Mouse (Mus musculus) intestine, embryonic 16.5 days (tissue): ENCODE results near the gene Akain1. TPM values are rescaled to one million over a fixed set of nuclear protein-coding genes. Genes with fewer than 3 reads are reported as not detected.
A peak's percentile ranks its signal among the peaks of the same experiment; 100 is the strongest.

ENCODE experiments used
- ATAC-seq: fragments of 200-750 bp; cut with Nextera tagmentation; 2 replicates; pipeline ENCODE4 v1.8.0; 2017; ENCODE audit warnings: moderate TSS enrichment, moderate library complexity
- H3K27ac ChIP-seq: fragments of 300-500 bp; sonication (generic); 2 replicates; pipeline ENCODE4 v1.5.1; 2014; ENCODE audit warnings: mild to moderate bottlenecking, low read length
- H3K27me3 ChIP-seq: fragments of 300-500 bp; sonication (generic); replicated peaks from 2 replicates; pipeline ENCODE4 v1.6.1; 2014; ENCODE audit warnings: low read length, control low read depth, mixed read lengths; ENCODE audit not compliant: control insufficient read depth, insufficient read depth
- H3K36me3 ChIP-seq: fragments of 300-500 bp; sonication (generic); 2 replicates; pipeline ENCODE4 v1.6.1; 2014; ENCODE audit warnings: low read length, control low read depth; ENCODE audit not compliant: control insufficient read depth, insufficient read depth
- H3K4me1 ChIP-seq: fragments of 300-500 bp; sonication (generic); 2 replicates; pipeline ENCODE4 v1.6.1; 2014; ENCODE audit warnings: low read length, control low read depth, mixed read lengths; ENCODE audit not compliant: control insufficient read depth, insufficient read depth
- H3K4me2 ChIP-seq: fragments of 300-500 bp; sonication (generic); 2 replicates; pipeline ENCODE4 v1.6.1; 2014; ENCODE audit warnings: low read depth, low read length, control low read depth
- H3K4me3 ChIP-seq: fragments of 300-500 bp; sonication (generic); 2 replicates; pipeline ENCODE4 v1.5.1; 2014; ENCODE audit warnings: mild to moderate bottlenecking, low read length
- H3K9ac ChIP-seq: fragments of 300-500 bp; sonication (generic); 2 replicates; pipeline ENCODE4 v1.6.1; 2014; ENCODE audit warnings: low read depth, low read length
- H3K9me3 ChIP-seq: fragments of 300-500 bp; sonication (generic); 2 replicates; pipeline ENCODE4 v1.6.1; 2016; ENCODE audit warnings: low read length, control low read depth; ENCODE audit not compliant: control insufficient read depth
- WGBS: fragments of 180-500 bp; shearing (Covaris S2); extraction: QIAGEN DNeasy Blood & Tissue Kit; methylation state at CpG from one replicate; pipeline ENCODE4 v1.1.7; 2014; 5-methylcytosine and 5-hydroxymethylcytosine counted together
- polyA plus RNA-seq: library from polyadenylated mRNA; unstranded; fragments of >200 nt; fragmentation: Nextera tagmentation; extraction: Ambion mirVana; gene quantifications from 2 replicates; pipeline ENCODE4 v1.2.1, GENCODE M21; 2015

The Akain1 gene
- polyA plus RNA-seq, 1 experiment from 2014 or later: not detected

DNA sequence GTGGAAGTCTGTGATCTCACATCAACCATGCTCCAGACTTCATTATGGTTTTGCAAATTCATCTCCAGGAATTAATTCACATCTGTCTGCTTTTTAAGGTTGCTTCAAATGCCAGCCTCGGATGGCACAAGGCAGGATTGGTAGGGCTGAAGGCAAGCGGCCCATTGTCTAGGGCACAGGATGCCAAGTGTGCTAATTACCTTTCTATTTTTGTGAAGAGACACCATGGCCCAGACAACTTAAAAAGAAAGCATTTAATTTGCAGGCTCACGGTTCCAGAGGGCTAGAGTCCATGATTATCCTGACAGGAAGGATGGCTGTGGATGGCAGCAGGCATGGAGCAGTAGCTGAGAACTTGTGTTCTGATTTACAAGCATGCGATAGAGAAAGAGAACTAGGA lies 35.0 kb downstream of the Akain1 start:
- H3K4me1 ChIP-seq: peaks cover 4% of the 10 kb centered on the region; the same call in 1 of the 2 replicates
- 82% methylated on average over 4 of the region's 4 CpGs for WGBS
- no peak for ATAC-seq

DNA sequence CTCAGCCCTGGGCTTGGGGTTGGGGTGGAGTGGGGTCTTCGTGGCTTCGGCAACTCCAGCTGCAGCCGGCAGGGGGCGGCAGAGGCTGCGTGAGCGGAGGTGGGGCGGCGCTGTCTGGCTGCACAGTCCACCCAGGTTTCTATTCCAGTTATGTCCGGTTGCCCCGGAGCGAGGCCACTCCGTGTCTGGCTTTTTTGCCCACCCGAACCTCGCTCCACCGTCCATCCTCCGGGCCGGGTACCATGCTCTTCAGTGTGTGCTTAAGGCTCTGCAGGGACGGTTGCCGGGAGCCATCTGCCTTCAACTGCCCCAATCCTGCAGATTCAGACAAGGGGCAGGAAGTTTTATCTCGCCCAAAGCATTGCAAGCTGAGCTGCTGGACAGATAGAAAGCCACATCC lies 36.3 kb downstream of the Akain1 start:
- Histone ChIP-seq H3K9ac (peak overlapping the region; percentile 73), H3K27me3 (no peaks in the 10 kb centered on the region), H3K4me3 (peak overlapping the region; percentile 57), H3K4me2 (peak overlapping the region; percentile 72), H3K4me1 (peaks cover 4% of the 10 kb centered on the region; the same call in 1 of the 2 replicates), H3K27ac (no peak overlapping the region), H3K9me3 (no peaks in the 10 kb centered on the region), H3K36me3 (no peaks in the 10 kb centered on the region)
- ATAC-seq: peak; percentile 88
- WGBS: under 1% methylated on average over 20 of the region's 20 CpGs

More for the DNA sequence above, 35.0 kb downstream of the Akain1 start:
- H3K27ac ChIP-seq: no peak overlapping the region
- no peaks in the 10 kb centered on the region for H3K9me3 ChIP-seq
- H3K4me2 ChIP-seq: no peak overlapping the region
- H3K9ac ChIP-seq: no peak overlapping the region
- H3K36me3 ChIP-seq: no peaks in the 10 kb centered on the region
- H3K27me3 ChIP-seq: no peaks in the 10 kb centered on the region
- no peak overlapping the region for H3K4me3 ChIP-seq

DNA sequence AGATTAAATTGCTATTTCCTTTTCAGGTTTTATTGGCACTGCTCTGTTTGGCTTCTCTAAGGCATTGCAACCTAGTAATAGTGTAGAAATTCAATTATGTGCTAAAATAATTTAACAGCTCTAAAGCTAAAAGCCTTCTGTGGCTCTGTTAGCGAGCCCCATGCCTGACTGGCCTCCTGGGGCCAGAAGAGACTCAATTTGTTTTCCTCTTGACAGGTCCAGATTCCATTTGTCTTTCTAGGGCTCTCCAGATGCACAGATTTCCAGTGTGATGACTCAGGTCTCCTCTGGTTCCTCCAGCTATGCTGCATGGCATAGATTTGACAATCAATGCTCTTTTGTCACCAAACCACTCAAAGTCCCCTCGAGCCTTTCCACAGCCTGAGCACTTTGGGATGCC lies 38.4 kb downstream of the Akain1 start:
- H3K9ac ChIP-seq: no peak overlapping the region
- H3K36me3 ChIP-seq: no peaks in the 10 kb centered on the region
- no peak overlapping the region for H3K4me2 ChIP-seq
- WGBS: 38% methylated on average over 2 of the region's 2 CpGs
- no peak overlapping the region for H3K27ac ChIP-seq
- H3K4me1 ChIP-seq: peaks cover 4% of the 10 kb centered on the region; the same call in 1 of the 2 replicates
- H3K27me3 ChIP-seq: no peaks in the 10 kb centered on the region
- no peaks in the 10 kb centered on the region for H3K9me3 ChIP-seq
- no peak for ATAC-seq
- no peak overlapping the region for H3K4me3 ChIP-seq

DNA sequence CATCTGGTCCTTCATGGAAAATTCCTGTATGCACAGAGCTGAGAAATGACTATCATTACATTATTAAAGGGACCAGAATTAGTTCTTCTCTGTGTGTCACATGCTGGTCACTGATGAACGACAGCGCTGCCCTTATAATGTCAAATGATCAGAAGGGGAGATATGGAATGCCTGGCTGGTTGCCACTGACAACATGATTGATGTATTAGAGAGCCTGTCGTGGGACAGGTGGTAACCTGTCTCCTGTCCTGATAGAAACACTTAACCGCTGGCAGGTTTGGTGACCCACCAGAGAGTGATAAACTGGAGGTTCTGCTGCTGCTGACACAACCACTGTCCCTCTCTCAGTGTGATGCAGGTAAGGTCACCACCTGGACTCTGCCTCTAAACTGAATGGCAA lies 40.1 kb downstream of the Akain1 start:
- no peaks in the 10 kb centered on the region for H3K9me3 ChIP-seq
- H3K4me3 ChIP-seq: no peak overlapping the region
- H3K36me3 ChIP-seq: no peaks in the 10 kb centered on the region
- H3K4me2 ChIP-seq: no peak overlapping the region
- H3K9ac ChIP-seq: no peak overlapping the region
- no peak overlapping the region for H3K27ac ChIP-seq
- H3K4me1 ChIP-seq: peaks cover 4% of the 10 kb centered on the region; the same call in 1 of the 2 replicates
- 67% methylated on average over 4 of the region's 4 CpGs for WGBS
- no peaks in the 10 kb centered on the region for H3K27me3 ChIP-seq
- ATAC-seq: no peak

DNA sequence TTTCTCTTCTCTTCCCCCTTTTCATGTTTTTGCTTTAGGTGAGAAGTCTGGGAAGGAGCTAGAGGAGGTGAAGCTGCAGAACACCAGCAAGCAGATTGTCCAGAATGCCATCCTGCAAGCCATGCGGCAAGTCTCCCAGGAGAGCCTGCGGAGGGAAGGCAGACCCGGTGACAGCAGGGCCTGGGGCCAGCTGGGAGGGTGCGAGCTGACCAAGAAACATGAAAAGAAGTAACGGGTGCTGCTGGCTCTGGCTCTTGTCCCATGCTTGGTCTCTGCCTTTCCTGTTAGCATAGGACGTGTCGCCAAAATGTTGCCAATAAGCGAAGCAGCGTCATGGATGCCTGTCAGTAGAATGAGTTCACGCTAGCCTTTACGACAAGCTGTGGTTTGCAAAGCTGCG lies 48.0 kb downstream of the Akain1 start:
- no peak overlapping the region for H3K27ac ChIP-seq
- H3K4me1 ChIP-seq: no peaks in the 10 kb centered on the region
- no peaks in the 10 kb centered on the region for H3K36me3 ChIP-seq
- H3K27me3 ChIP-seq: no peaks in the 10 kb centered on the region
- no peaks in the 10 kb centered on the region for H3K9me3 ChIP-seq
- 82% methylated on average over 12 of the region's 12 CpGs for WGBS
- H3K4me2 ChIP-seq: no peak overlapping the region
- no peak overlapping the region for H3K4me3 ChIP-seq
- ATAC-seq: no peak
- H3K9ac ChIP-seq: no peak overlapping the region

DNA sequence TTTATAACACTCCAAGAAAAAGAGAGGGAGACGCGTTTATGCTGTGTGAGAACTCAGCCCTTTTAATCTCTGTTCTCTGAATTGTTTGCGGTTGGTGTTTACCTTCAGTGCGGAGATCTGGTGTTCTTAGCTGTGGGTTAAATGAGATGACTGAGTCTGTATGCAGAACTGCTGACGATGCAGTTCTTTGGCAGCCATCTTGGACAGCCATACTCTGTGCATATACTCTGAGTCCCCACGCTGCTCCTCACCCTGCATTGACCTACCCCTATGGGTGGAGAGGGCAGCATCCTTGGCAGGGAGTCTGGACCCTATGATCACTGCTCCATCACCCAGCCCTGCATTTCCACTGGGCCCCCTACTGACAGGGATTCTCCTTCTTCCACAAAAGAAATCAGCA lies 48.8 kb downstream of the Akain1 start:
- H3K36me3 ChIP-seq: no peaks in the 10 kb centered on the region
- no peak overlapping the region for H3K4me2 ChIP-seq
- H3K9me3 ChIP-seq: no peaks in the 10 kb centered on the region
- H3K4me3 ChIP-seq: no peak overlapping the region
- H3K4me1 ChIP-seq: no peaks in the 10 kb centered on the region
- H3K27ac ChIP-seq: no peak overlapping the region
- ATAC-seq: no peak
- 64% methylated on average over 6 of the region's 6 CpGs for WGBS
- H3K9ac ChIP-seq: no peak overlapping the region
- H3K27me3 ChIP-seq: no peaks in the 10 kb centered on the region

DNA sequence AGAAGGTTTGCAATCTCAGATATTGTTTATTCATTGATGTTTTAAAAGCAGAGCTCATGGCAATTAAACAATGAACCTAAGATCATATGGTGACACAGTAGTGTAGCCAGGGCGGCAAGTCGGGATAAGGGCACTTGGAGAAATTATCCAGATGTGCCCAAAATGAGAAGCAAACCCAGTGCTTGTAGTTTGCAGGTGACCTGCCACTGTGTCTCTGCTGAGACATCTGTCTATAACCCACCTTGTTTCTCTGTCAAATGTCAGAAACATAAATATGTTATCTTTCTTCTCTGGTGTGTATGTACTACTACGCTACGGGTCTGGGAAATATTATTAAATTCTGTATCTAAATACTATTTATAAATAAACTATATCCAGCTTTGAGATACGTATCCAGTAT lies 49.7 kb downstream of the Akain1 start:
- Histone ChIP-seq H3K9ac (no peak overlapping the region), H3K36me3 (no peaks in the 10 kb centered on the region), H3K4me1 (no peaks in the 10 kb centered on the region), H3K4me2 (no peak overlapping the region), H3K27ac (no peak overlapping the region), H3K27me3 (no peaks in the 10 kb centered on the region), H3K9me3 (no peaks in the 10 kb centered on the region), H3K4me3 (no peak overlapping the region)
- ATAC-seq: no peak
- WGBS: 88% methylated on average over 5 of the region's 5 CpGs

DNA sequence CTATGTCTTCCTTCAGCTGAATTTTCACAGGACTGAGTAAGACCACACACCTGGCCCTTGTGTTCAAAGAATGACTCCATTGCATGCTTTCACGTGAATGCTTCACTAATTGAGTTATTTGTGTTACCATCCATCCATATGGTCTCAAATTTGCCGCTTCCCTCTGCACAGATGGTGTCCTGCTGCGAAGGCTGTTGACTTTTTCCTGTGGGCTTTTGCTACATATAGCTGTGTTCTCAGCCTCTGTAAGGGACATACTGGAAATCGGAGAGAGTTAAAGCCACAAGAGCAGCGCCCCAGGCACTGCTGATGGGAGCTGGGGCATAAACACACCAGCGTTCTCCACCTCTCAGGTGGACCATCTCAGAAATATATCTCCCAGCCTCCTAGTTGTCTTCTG lies 53.2 kb downstream of the Akain1 start:
- 83% methylated on average over 6 of the region's 6 CpGs for WGBS
- H3K4me3 ChIP-seq: no peak overlapping the region
- H3K4me1 ChIP-seq: no peaks in the 10 kb centered on the region
- no peak for ATAC-seq
- H3K9me3 ChIP-seq: no peaks in the 10 kb centered on the region
- no peaks in the 10 kb centered on the region for H3K27me3 ChIP-seq
- H3K4me2 ChIP-seq: no peak overlapping the region
- no peaks in the 10 kb centered on the region for H3K36me3 ChIP-seq
- no peak overlapping the region for H3K27ac ChIP-seq
- H3K9ac ChIP-seq: no peak overlapping the region

DNA sequence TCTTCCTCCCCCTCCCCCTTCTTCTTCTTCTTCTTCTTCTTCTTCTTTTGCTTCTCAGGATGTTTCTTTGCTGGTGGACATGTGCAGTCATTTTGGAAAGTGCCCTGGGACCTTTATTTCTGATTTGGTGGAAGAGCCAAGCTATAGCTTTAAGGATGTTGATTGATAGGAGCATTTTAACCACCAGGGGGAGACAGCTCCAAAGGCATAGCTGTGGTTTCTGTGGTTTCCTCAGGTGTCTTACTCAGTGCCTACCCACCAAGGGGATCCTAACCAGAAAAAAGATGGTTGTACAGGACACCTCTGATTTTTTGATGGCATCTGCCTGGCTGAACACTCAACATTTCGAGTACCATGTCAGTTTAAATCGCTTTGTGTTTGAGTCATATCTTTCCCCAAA lies 56.4 kb downstream of the Akain1 start:
- H3K27ac ChIP-seq: no peak overlapping the region
- H3K4me3 ChIP-seq: no peak overlapping the region
- no peaks in the 10 kb centered on the region for H3K36me3 ChIP-seq
- H3K9ac ChIP-seq: no peak overlapping the region
- 37% methylated on average over 2 of the region's 2 CpGs for WGBS
- no peaks in the 10 kb centered on the region for H3K9me3 ChIP-seq
- no peaks in the 10 kb centered on the region for H3K4me1 ChIP-seq
- H3K4me2 ChIP-seq: no peak overlapping the region
- ATAC-seq: no peak
- H3K27me3 ChIP-seq: no peaks in the 10 kb centered on the region

DNA sequence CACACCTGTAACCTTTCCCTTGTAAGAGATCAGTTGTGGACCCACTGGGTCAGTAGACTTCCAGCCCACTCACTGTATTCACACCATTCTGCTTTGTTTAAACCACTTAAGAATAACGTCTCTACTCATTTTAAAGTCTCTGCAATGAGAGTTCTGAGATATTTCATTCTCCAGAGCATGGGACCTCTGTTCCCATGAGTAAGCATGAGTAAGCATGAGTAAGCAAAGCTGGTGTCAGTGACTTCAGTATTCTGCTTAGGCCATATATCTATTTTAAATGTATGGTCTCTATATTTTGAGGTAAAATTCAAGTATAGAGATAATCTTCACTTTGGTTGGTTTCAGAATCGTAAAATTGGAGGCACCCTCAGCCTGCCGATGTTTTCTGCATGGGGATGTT lies 57.0 kb downstream of the Akain1 start:
- 82% methylated on average over 3 of the region's 3 CpGs for WGBS

More for the DNA sequence above, 57.0 kb downstream of the Akain1 start:
- no peak overlapping the region for H3K9ac ChIP-seq
- H3K4me1 ChIP-seq: no peaks in the 10 kb centered on the region
- ATAC-seq: no peak
- no peak overlapping the region for H3K4me3 ChIP-seq
- H3K27me3 ChIP-seq: no peaks in the 10 kb centered on the region
- no peak overlapping the region for H3K27ac ChIP-seq
- H3K9me3 ChIP-seq: no peaks in the 10 kb centered on the region
- H3K36me3 ChIP-seq: no peaks in the 10 kb centered on the region
- H3K4me2 ChIP-seq: no peak overlapping the region
